Mouse (Mus musculus): ENCODE data around the gene Tpx2.

- TF ChIP-seq CTCF (IDR thresholded peaks at IDR 0.05; ENCODE audit: low read depth, low read length): no peak
- TF ChIP-seq POLR2A (IDR thresholded peaks at IDR 0.05; ENCODE audit: borderline replicate concordance, low read depth, low read length): no peak
Observed at GRCm38 (mm10) chr2:152800762-152801113, 47.0 kb upstream of the Tpx2 start.

Data from bone marrow macrophage, adult 2 months (primary cell).